Mouse (Mus musculus) liver, embryonic 15.5 days (tissue): ENCODE data around the gene Adgrf5. TPM values are rescaled to one million over a fixed set of nuclear protein-coding genes. Genes with fewer than 3 reads are reported as not detected.

Source experiments
- ATAC-seq: fragments of 200-750 bp; cut with Nextera tagmentation; 2 replicates; pipeline ENCODE4 v1.8.0; 2017; ENCODE audit warnings: moderate number of reproducible peaks, mild to moderate bottlenecking, moderate library complexity; ENCODE audit not compliant: insufficient read depth
- H3K27ac ChIP-seq: fragments of 300-500 bp; sonication (generic); replicated peaks from 2 replicates; pipeline ENCODE4 v1.5.1; 2015; ENCODE audit warnings: mild to moderate bottlenecking, inconsistent platforms
- H3K27me3 ChIP-seq: fragments of 300-500 bp; sonication (generic); 2 replicates; pipeline ENCODE4 v1.6.1; 2015; ENCODE audit warnings: mild to moderate bottlenecking, inconsistent platforms
- H3K36me3 ChIP-seq: fragments of 300-500 bp; sonication (generic); replicated peaks from 2 replicates; pipeline ENCODE4 v1.6.1; 2015; ENCODE audit warnings: moderate library complexity, mild to moderate bottlenecking, inconsistent platforms
- H3K4me1 ChIP-seq: fragments of 300-500 bp; sonication (generic); replicated peaks from 2 replicates; pipeline ENCODE4 v1.6.1; 2015; ENCODE audit warnings: inconsistent platforms
- H3K4me2 ChIP-seq: fragments of 300-500 bp; sonication (generic); 2 replicates; pipeline ENCODE4 v1.6.1; 2015; ENCODE audit warnings: moderate library complexity, mild to moderate bottlenecking, inconsistent platforms
- H3K4me3 ChIP-seq: fragments of 300-500 bp; sonication (generic); replicated peaks from 2 replicates; pipeline ENCODE4 v1.5.1; 2015; ENCODE audit warnings: mild to moderate bottlenecking, inconsistent platforms
- H3K9ac ChIP-seq: fragments of 300-500 bp; sonication (generic); 2 replicates; pipeline ENCODE4 v1.6.1; 2015; ENCODE audit warnings: moderate library complexity, mild to moderate bottlenecking, inconsistent platforms
- H3K9me3 ChIP-seq: fragments of 300-500 bp; sonication (generic); replicated peaks from 2 replicates; pipeline ENCODE4 v1.6.1; 2016; ENCODE audit warnings: inconsistent platforms
- WGBS: fragments of 180-500 bp; shearing (Covaris S2); methylation state at CpG from one replicate; pipeline ENCODE4 v1.1.7; 2015; ENCODE audit warnings: mixed read lengths; ENCODE audit not compliant: insufficient replicate concordance; 5-methylcytosine and 5-hydroxymethylcytosine counted together
- polyA plus RNA-seq: library from polyadenylated mRNA; unstranded; fragments of >200 nt; fragmentation: Nextera tagmentation; extraction: Ambion mirVana; gene quantifications from 2 replicates; pipeline ENCODE4 v1.2.1, GENCODE M21; 2015

Gene Adgrf5
- polyA plus RNA-seq, 1 experiment from 2014 or later: 2.6 TPM

DNA sequence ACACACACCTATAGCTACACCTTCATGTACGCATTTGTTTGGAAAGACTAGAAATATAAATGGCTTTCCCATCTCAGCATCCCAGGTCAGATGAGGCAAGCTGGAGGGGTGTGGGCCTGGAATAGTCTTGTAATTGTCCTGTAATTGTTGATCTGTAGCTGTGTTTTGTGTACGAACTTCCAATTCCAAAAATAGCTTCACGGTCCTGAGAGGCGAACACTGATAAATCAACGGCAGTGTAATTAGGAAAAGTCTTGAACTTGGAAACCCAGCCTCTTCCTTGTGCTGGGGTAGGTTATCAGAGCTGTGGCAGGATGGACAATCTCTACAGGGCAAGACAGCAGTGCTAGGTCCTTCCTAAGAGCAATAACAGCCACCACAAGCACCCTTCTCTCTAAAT, 18.5 kb downstream of the Adgrf5 start:
- Histone ChIP-seq H3K27ac (no peak overlapping the region), H3K4me1 (no peaks in the 10 kb centered on the region), H3K4me2 (no peak overlapping the region), H3K36me3 (no peaks in the 10 kb centered on the region), H3K27me3 (peaks cover 3% of the 10 kb centered on the region; the same call in 1 of the 2 replicates), H3K9me3 (no peaks in the 10 kb centered on the region), H3K9ac (no peak overlapping the region), H3K4me3 (no peak overlapping the region)
- WGBS: 64% methylated on average over 5 of the region's 5 CpGs
- ATAC-seq: no peak

DNA sequence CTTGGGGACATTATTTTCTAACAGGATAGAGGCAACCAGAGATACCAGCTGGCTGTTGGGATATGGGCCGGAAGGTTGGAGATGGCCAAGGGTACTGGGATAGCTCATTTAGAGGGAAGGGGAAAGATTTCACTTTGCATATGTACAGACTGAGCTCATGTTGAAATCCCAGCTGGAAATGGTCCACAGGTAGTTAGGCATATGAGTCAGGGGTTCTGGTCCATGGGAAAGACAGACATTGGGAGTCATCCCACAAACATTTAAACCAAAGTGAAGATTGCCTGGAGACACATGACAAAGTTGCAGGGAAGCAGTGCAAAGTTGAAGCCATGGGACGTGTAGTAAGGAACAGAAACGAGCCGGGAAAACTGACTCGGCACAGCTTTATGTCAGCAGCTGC, 26.1 kb downstream of the Adgrf5 start:
- ATAC-seq: no peak
- H3K4me3 ChIP-seq: no peak overlapping the region
- H3K4me2 ChIP-seq: no peak overlapping the region
- H3K9me3 ChIP-seq: no peaks in the 10 kb centered on the region
- H3K4me1 ChIP-seq: no peaks in the 10 kb centered on the region
- H3K36me3 ChIP-seq: no peaks in the 10 kb centered on the region
- H3K9ac ChIP-seq: no peak overlapping the region
- no peak overlapping the region for H3K27ac ChIP-seq
- no peaks in the 10 kb centered on the region for H3K27me3 ChIP-seq
- WGBS: 73% methylated on average over 5 of the region's 5 CpGs

DNA sequence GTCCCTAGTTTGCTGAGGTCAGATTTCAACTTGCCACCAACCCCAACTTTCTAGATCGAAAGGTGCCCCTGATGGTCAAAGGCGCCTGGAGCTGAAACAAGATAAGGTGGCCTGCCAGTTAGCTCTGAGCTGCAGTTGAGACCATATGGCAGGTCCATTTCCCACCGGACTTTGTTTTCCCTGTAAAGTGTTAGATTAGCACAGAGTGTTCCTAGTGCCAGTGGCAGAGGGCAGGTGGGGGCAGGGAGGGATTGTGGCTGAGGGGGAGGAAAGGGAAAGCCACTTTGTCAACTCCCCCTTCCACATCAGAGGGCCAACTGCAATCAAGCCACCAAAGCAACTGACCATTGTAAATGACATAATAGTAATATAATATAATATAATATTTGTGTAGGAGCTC, 26.9 kb downstream of the Adgrf5 start:
- Histone ChIP-seq H3K9ac (no peak overlapping the region), H3K4me1 (0 out of 2 replicates have a peak, but pooled peaks cover 4% of the 10 kb centered on the region), H3K27me3 (0 out of 2 replicates have a peak, but pooled peaks cover 3% of the 10 kb centered on the region), H3K4me3 (no peak overlapping the region), H3K4me2 (no peak overlapping the region), H3K36me3 (no peaks in the 10 kb centered on the region), H3K27ac (no peak overlapping the region), H3K9me3 (no peaks in the 10 kb centered on the region)
- no peak for ATAC-seq
- WGBS: 31% methylated on average over 3 of the region's 3 CpGs

DNA sequence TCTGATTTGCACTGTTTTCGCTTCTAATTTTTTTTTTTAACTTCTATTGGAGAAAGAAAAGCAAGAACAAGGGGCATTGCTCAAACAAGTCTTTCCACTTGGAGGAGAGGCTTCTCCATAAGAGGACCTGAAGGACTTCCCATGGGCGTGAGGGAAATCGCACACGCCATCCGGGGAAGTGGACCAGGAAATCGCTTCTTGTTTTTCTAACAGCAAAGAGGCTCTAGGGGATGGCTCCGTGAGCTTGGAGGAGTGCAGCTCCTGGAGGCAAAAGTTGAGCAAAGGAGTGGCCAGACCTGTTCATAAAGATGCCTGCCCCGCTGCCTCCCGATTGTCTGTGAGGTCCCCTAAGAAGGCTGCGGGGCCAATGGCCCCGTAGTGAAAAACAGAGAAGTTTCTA, 29.0 kb downstream of the Adgrf5 start:
- no peak overlapping the region for H3K4me3 ChIP-seq
- no peaks in the 10 kb centered on the region for H3K36me3 ChIP-seq
- H3K4me1 ChIP-seq: 0 out of 2 replicates have a peak, but pooled peaks cover 5% of the 10 kb centered on the region
- H3K27me3 ChIP-seq: 0 out of 2 replicates have a peak, but pooled peaks cover 3% of the 10 kb centered on the region
- H3K4me2 ChIP-seq: no peak overlapping the region
- H3K9me3 ChIP-seq: no peaks in the 10 kb centered on the region
- no peak for ATAC-seq
- no peak overlapping the region for H3K9ac ChIP-seq
- 75% methylated on average over 11 of the region's 11 CpGs for WGBS
- H3K27ac ChIP-seq: no peak overlapping the region

DNA sequence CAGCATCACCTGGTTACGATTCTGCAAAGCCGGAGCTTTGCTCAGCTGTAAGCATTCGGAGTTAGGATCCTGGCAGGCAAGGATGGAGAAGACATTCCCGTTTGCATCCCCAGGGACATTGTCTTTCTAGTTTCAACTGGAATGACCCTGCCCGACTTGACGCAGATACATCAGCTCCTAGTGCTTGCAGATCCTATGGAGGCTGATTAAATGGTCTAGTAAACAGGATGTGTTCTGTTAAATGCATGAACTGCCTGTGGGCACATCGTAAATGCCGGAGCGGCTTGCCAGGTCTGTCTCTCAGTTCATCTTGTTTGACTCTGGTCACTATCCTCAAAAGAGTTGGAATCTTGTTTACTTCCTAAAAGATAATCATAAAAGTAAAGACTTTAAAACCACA, 31.9 kb downstream of the Adgrf5 start:
- H3K27ac ChIP-seq: no peak overlapping the region

DNA sequence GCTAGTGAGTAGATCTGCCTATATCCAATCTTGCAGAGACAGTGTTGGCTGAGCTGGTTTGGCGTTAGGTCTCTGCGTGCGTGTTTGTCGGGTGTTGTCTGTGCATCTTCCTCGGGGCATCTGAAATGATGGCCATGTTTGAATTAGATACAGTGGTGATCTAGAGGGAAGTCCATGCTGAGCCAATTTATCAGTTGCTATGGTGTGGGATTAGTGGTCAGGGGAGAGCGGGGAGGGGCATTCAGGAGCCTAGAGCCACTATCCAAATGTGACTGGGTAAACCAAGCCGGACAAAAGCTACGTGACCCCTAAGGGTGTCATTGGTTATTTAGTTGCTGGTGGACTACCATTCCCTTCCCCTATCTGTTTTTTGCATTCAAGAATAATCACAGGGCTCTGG, 33.4 kb downstream of the Adgrf5 start:
- no peak for ATAC-seq
- Histone ChIP-seq H3K27me3 (0 out of 2 replicates have a peak, but pooled peaks cover 3% of the 10 kb centered on the region), H3K4me3 (no peak overlapping the region), H3K9me3 (no peaks in the 10 kb centered on the region), H3K4me1 (peaks cover 24% of the 10 kb centered on the region), H3K36me3 (no peaks in the 10 kb centered on the region), H3K4me2 (no peak overlapping the region), H3K9ac (no peak overlapping the region), H3K27ac (no peak overlapping the region)
- 76% methylated on average over 8 of the region's 8 CpGs for WGBS

More for the DNA sequence above, 31.9 kb downstream of the Adgrf5 start:
- no peaks in the 10 kb centered on the region for H3K9me3 ChIP-seq
- WGBS: 69% methylated on average over 9 of the region's 9 CpGs
- no peak overlapping the region for H3K4me2 ChIP-seq
- no peak overlapping the region for H3K4me3 ChIP-seq
- H3K9ac ChIP-seq: no peak overlapping the region
- H3K27me3 ChIP-seq: 0 out of 2 replicates have a peak, but pooled peaks cover 3% of the 10 kb centered on the region
- no peaks in the 10 kb centered on the region for H3K36me3 ChIP-seq
- H3K4me1 ChIP-seq: peaks cover 24% of the 10 kb centered on the region
- no peak for ATAC-seq

DNA sequence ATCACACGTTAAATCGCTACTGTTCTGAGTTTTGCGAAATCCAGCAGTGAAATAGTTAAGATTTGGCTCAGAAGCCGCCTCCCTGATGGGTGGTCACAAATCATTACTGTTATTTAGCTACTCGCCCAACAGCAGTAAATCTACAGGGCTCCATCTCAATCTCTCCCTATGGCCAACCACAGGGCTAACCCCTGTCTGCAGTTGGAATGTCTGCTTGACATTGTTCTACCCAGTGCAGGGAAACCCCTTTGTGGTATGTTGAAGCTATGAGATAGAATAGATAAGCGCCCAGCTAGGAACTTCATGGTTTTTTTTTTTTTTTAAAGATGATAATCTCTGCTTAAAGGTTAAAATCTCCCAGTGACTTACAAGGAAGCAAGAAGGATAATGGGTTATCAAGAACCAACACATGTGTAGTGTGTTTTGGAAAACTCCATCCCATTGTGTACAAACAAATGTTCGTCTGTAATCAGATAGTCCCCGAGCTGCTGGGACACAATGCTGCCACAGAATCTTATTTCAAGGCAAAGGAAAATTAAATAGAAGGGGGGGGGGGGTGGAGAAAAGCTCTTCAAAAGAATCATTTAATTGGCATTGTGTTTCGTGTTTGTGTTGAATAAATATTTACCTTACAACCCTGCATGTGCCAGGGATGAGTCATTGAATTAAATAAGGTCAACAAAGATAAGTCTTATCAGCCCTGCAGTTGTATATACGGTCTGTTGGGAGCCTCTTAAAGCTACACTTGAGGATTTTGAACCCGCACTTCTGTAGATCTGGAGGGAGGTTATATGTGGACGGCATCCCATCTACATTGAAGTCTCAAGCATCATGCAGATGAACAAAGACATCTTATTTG, 35.4 kb downstream of the Adgrf5 start:
- peak; percentile 91 for ATAC-seq
- Histone ChIP-seq H3K27ac (0 out of 2 replicates have a peak overlapping the region, but pooled peaks have one; percentile 30), H3K4me3 (no peak overlapping the region), H3K36me3 (no peaks in the 10 kb centered on the region), H3K27me3 (0 out of 2 replicates have a peak, but pooled peaks cover 3% of the 10 kb centered on the region), H3K9me3 (no peaks in the 10 kb centered on the region), H3K4me2 (peak overlapping the region; percentile 38), H3K4me1 (peaks cover 24% of the 10 kb centered on the region), H3K9ac (no peak overlapping the region)
- WGBS: 27% methylated on average over 12 of the region's 12 CpGs

DNA sequence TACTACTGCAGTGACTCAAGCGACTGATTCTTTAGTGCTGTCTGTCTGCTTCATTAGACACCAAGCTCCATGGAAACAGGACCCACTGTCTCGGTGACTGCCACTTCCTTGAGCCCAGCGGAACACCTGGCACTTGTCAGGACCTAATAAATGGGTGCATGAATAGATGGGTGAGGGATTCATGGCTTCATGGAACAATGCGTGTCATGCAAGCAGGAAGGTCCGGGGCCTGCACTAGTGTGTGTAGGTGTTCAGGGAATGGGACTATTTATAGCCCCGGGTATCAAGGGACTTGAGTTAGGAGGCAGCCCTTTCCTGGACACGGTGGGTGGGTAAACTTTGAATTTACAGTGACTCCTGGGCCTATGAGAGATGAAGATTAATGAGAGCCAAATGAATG, 38.4 kb downstream of the Adgrf5 start:
- Histone ChIP-seq H3K36me3 (no peaks in the 10 kb centered on the region), H3K27me3 (no peaks in the 10 kb centered on the region), H3K4me3 (no peak overlapping the region), H3K9ac (no peak overlapping the region), H3K27ac (no peak overlapping the region), H3K9me3 (no peaks in the 10 kb centered on the region), H3K4me1 (peaks cover 20% of the 10 kb centered on the region), H3K4me2 (no peak overlapping the region)
- WGBS: 67% methylated on average over 7 of the region's 7 CpGs
- no peak for ATAC-seq

DNA sequence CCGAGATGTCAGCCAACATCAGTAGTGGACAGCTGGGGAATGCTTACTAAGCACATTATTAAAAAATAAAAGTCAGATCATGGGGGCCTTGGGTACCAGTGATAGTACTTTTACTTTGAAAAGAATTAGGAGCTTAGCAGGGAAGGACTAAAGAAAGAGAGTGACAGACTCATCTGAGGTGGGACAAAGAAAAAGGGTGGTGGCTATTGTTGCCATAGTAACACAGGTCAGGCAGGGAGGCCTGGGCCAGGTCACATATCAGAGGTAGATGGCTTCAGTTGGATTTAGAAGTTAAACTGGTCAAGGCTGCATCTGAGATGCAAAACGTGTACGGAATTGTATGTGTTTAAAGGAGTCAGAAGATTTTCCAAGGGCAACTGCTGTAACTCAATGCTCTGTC, 38.9 kb downstream of the Adgrf5 start:
- H3K4me2 ChIP-seq: no peak overlapping the region
- H3K27me3 ChIP-seq: no peaks in the 10 kb centered on the region
- H3K9ac ChIP-seq: no peak overlapping the region
- no peak for ATAC-seq
- H3K9me3 ChIP-seq: no peaks in the 10 kb centered on the region
- H3K4me3 ChIP-seq: no peak overlapping the region
- 71% methylated on average over 3 of the region's 3 CpGs for WGBS
- H3K27ac ChIP-seq: no peak overlapping the region
- H3K36me3 ChIP-seq: no peaks in the 10 kb centered on the region
- peaks cover 20% of the 10 kb centered on the region for H3K4me1 ChIP-seq

DNA sequence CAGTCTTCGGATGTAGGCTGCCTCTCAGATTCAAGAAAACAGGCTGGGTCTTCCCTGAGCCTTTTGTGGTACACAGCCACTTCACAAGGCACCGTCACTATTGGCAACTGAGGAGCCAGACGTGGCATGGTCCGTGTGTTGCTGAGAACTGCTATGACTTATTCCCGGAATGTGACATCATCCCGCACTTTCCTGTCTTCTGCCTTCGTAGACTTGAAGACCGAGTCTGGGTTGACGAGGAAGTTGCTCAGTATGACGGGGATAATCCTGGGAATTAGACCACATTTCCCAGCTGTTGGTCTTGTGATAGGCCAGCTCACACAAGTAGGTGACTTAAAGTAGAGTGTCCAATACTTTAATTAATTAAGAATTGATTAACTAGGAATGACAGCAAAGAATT, 40.2 kb downstream of the Adgrf5 start:
- no peaks in the 10 kb centered on the region for H3K27me3 ChIP-seq
- no peak overlapping the region for H3K4me2 ChIP-seq
- H3K9me3 ChIP-seq: no peaks in the 10 kb centered on the region
- H3K27ac ChIP-seq: no peak overlapping the region
- peaks cover 14% of the 10 kb centered on the region for H3K4me1 ChIP-seq
- 63% methylated on average over 10 of the region's 10 CpGs for WGBS
- no peaks in the 10 kb centered on the region for H3K36me3 ChIP-seq
- ATAC-seq: no peak
- no peak overlapping the region for H3K9ac ChIP-seq
- no peak overlapping the region for H3K4me3 ChIP-seq

DNA sequence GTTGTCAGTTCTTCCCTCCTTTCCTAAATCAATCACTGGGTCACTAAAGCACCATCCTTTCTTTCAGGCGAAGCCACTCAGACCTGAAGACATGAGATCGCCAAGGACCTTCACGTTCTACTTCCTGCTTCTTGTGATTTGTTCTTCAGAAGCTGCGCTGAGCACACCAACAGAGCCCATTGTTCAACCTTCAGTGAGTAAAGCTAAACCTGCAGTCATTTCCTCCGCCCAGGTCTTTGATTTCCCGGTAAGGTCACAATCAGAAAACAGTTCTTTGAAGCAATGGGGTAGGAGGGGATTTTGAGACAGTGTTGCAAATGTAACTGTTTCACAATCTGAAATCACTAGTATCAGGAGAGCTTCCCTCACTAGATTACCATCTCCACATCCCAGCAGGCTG, 43.6 kb downstream of the Adgrf5 start:
- whole genome bisulfite sequencing: 29% methylated on average over 6 of the region's 6 CpGs
- ATAC-seq: no peak
- no peak overlapping the region for H3K4me2 ChIP-seq
- no peak overlapping the region for H3K9ac ChIP-seq
- H3K27me3 ChIP-seq: no peaks in the 10 kb centered on the region
- no peak overlapping the region for H3K4me3 ChIP-seq
- H3K27ac ChIP-seq: no peak overlapping the region
- no peaks in the 10 kb centered on the region for H3K9me3 ChIP-seq
- no peaks in the 10 kb centered on the region for H3K36me3 ChIP-seq
- no peaks in the 10 kb centered on the region for H3K4me1 ChIP-seq
